Mouse (Mus musculus) hindbrain, embryonic 12.5 days (tissue): ENCODE data around the gene Tmprss7. TPM values are rescaled to one million over a fixed set of nuclear protein-coding genes. Genes with fewer than 3 reads are reported as not detected.

Source experiments
- ATAC-seq: fragments of 200-750 bp; cut with Nextera tagmentation; 2 replicates; pipeline ENCODE4 v1.8.0; 2017; ENCODE audit warnings: moderate TSS enrichment; ENCODE audit not compliant: low FRiP score
- H3K27ac ChIP-seq: fragments of 300-500 bp; sonication (generic); 2 replicates; pipeline ENCODE4 v1.5.1; 2016; ENCODE audit warnings: mild to moderate bottlenecking
- H3K27me3 ChIP-seq: fragments of 300-500 bp; sonication (generic); 2 replicates; pipeline ENCODE4 v1.6.1; 2016; ENCODE audit warnings: mild to moderate bottlenecking
- H3K36me3 ChIP-seq: fragments of 300-500 bp; sonication (generic); 2 replicates; pipeline ENCODE4 v1.6.1; 2016; ENCODE audit warnings: mild to moderate bottlenecking
- H3K4me1 ChIP-seq: fragments of 300-500 bp; sonication (generic); 2 replicates; pipeline ENCODE4 v1.6.1; 2016
- H3K4me2 ChIP-seq: fragments of 300-500 bp; sonication (generic); replicated peaks from 2 replicates; pipeline ENCODE4 v1.6.1; 2016; ENCODE audit warnings: mild to moderate bottlenecking
- H3K4me3 ChIP-seq: fragments of 300-500 bp; sonication (generic); 2 replicates; pipeline ENCODE4 v1.5.1; 2016; ENCODE audit warnings: mild to moderate bottlenecking
- H3K9ac ChIP-seq: fragments of 300-500 bp; sonication (generic); 2 replicates; pipeline ENCODE4 v1.6.1; 2016; ENCODE audit warnings: mild to moderate bottlenecking, moderate library complexity
- H3K9me3 ChIP-seq: fragments of 300-500 bp; sonication (generic); replicated peaks from 2 replicates; pipeline ENCODE4 v1.6.1; 2016; ENCODE audit warnings: mild to moderate bottlenecking
- WGBS: fragments of 180-500 bp; shearing (Covaris S2); methylation state at CpG from one replicate; pipeline ENCODE4 v1.1.7; 2016; 5-methylcytosine and 5-hydroxymethylcytosine counted together
- polyA plus RNA-seq: library from polyadenylated mRNA; unstranded; fragments of >200 nt; fragmentation: Nextera tagmentation; extraction: Ambion mirVana; gene quantifications from 2 replicates; pipeline ENCODE4 v1.2.1, GENCODE M21; 2016

The Tmprss7 gene
- polyA plus RNA-seq, 1 experiment from 2014 or later: 0.23 TPM

DNA sequence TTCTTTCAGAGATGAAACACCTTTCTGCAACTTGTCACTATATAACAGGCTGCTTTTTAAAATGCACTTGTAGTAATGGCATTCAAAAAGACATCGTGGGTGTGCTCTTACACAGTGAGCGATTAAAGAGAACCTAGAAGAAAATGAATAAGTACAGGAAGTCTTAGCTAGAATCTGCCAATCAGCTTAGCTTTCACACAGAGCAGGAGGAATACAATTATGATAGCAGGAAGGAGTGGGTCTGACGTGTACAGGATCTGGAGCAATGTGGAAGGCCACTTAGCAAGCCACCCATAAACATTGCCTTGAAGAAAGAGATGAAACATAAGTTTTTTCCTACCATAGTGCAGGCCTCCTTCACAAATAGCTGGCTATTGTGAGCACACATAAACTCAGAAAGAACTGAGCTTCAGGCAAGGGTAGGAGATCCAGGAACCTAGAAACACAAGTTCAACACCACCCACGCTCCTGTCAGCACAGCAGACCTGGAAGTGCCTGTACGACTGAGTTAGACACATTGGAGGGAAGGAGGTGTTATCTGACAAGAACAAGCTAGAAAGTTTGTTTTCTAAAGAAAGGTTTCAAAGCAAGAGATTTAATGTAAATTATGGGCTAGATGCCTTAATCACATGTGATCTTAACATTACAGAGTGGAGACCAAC is 21.2 kb upstream of the Tmprss7 start:
- no peak for ATAC-seq
- WGBS: 89% methylated on average over 5 of the region's 5 CpGs
- H3K4me3 ChIP-seq: no peak overlapping the region

DNA sequence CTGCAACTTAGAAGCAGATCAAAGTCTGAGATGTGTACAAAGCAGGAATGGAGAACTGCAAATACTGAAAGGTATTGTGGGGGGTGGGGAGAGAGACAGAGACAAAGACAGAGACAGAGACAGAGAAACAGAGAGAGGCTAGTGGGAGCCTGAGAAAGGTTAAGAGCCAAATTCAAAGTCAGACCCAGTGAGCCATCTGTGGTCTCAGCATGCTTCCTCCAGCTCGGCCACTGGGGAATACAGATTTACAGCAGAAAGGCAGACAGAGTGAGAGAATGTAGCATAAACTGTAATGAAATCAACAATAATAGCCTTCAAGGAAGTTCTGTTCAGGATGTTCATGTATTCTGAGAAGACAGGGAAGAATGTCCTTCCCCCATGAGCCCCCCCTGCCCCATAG is 20.4 kb upstream of the Tmprss7 start:
- Histone ChIP-seq H3K4me1 (peaks cover 5% of the 10 kb centered on the region; the same call in 1 of the 2 replicates), H3K9ac (no peak overlapping the region), H3K27me3 (no peaks in the 10 kb centered on the region), H3K4me3 (no peak overlapping the region), H3K4me2 (no peak overlapping the region), H3K9me3 (no peaks in the 10 kb centered on the region), H3K27ac (no peak overlapping the region; the same call in 1 of the 2 replicates), H3K36me3 (peaks cover 66% of the 10 kb centered on the region)
- ATAC-seq: no peak
- WGBS: 74% methylated on average over 1 of the region's 1 CpGs

More for the DNA sequence above, 21.2 kb upstream of the Tmprss7 start:
- H3K27me3 ChIP-seq: no peaks in the 10 kb centered on the region
- H3K4me2 ChIP-seq: no peak overlapping the region
- H3K27ac ChIP-seq: no peak overlapping the region; the same call in 1 of the 2 replicates
- peaks cover 68% of the 10 kb centered on the region for H3K36me3 ChIP-seq
- peaks cover 7% of the 10 kb centered on the region for H3K4me1 ChIP-seq
- no peak overlapping the region for H3K9ac ChIP-seq
- H3K9me3 ChIP-seq: no peaks in the 10 kb centered on the region

DNA sequence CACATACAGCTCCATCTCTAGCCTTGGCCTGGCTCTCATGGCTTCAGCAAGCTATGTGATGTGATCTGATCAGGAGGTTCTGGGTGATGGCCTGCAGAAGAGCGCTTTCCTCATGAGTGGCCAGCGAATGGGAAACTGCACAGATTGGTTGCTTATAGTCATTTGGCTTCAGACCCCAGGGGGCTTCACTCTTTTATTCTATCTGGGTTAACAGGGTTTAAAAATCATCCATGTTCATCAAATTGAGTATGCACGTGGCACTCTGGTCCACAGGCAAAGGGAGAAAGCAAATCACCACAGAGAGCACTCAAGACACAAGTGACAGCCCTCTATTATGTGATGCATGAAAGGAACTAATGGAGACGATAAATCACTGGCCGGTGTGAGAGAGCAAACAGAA is 19.8 kb upstream of the Tmprss7 start:
- H3K4me3 ChIP-seq: no peak overlapping the region
- H3K36me3 ChIP-seq: peaks cover 60% of the 10 kb centered on the region
- peaks cover 5% of the 10 kb centered on the region; the same call in 1 of the 2 replicates for H3K4me1 ChIP-seq
- no peaks in the 10 kb centered on the region for H3K9me3 ChIP-seq
- 0 out of 2 replicates have a peak, but pooled peaks have one; percentile 24 for ATAC-seq
- H3K4me2 ChIP-seq: no peak overlapping the region
- H3K9ac ChIP-seq: no peak overlapping the region
- 69% methylated on average over 5 of the region's 5 CpGs for WGBS
- no peaks in the 10 kb centered on the region for H3K27me3 ChIP-seq
- no peak overlapping the region for H3K27ac ChIP-seq

DNA sequence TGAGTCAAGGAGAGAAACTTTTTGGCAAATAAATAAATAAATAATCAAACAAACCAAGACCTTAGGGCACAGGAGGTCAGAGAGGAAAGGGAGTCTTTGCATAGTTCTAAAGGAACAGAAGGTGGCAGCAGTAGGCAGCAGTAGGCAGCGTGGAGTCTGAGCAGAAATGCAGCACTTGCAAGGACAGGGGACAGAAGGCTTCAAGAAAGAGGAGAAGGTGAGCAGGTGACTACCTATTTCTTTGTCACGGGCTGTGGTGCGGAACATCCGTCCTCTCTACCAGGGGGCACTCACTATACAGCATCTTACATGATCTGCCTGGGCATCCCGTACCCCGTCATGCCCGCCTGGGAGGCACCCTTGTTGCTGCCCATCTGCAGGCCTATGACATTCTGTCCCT is 17.8 kb upstream of the Tmprss7 start:
- H3K9me3 ChIP-seq: no peaks in the 10 kb centered on the region
- peak; percentile 23; the same call in 1 of the 2 replicates for ATAC-seq
- no peak overlapping the region for H3K9ac ChIP-seq
- WGBS: 71% methylated on average over 7 of the region's 7 CpGs
- H3K4me1 ChIP-seq: peaks cover 5% of the 10 kb centered on the region; the same call in 1 of the 2 replicates
- H3K27ac ChIP-seq: no peak overlapping the region
- no peaks in the 10 kb centered on the region for H3K27me3 ChIP-seq
- peaks cover 43% of the 10 kb centered on the region for H3K36me3 ChIP-seq
- H3K4me2 ChIP-seq: no peak overlapping the region
- no peak overlapping the region for H3K4me3 ChIP-seq

DNA sequence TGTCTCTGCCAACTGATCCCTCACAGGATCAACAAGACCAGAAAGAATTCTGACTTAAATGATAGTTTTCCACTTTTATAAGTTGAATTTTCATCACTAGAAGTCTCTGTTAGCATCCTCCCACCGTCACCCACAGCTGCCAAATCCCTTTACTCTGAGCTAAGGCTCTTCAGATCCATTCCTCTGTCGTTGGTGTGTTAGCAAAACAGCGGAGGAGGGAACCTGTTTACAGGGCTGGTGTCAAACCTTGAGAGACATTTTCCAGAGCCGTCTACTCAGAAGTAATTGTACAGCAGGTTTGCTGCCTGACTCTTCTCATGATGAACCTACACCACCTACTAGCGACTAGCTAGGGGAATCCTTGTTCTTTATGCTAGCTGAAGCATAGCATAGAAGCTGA is 5.8 kb upstream of the Tmprss7 start:
- H3K9ac ChIP-seq: no peak overlapping the region
- H3K4me3 ChIP-seq: no peak overlapping the region
- no peaks in the 10 kb centered on the region for H3K9me3 ChIP-seq
- H3K36me3 ChIP-seq: no peaks in the 10 kb centered on the region
- ATAC-seq: no peak
- H3K4me2 ChIP-seq: no peak overlapping the region
- no peaks in the 10 kb centered on the region for H3K27me3 ChIP-seq
- WGBS: 84% methylated on average over 5 of the region's 5 CpGs
- H3K4me1 ChIP-seq: no peaks in the 10 kb centered on the region
- no peak overlapping the region for H3K27ac ChIP-seq

DNA sequence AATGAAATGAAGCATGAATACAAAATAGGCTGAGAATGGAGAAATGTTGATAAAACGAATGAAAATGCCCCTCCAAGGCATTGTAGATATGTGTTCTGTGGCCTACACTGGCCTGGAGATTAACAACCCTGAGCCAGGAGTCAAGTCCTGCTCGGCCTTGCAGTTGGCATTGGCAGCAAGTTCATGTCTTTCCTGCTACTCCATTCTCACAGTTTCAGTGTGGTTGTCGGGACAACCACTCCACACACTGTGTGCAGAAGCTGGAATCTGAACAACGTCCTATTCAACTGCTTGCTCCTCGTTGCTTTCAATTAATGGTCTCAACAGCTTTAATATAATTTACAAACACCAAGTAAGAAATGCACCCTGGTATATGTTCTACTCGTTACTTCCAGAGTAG is 4.5 kb upstream of the Tmprss7 start:
- ATAC-seq: no peak
- no peaks in the 10 kb centered on the region for H3K9me3 ChIP-seq
- no peak overlapping the region for H3K9ac ChIP-seq
- no peak overlapping the region for H3K27ac ChIP-seq
- H3K4me2 ChIP-seq: no peak overlapping the region
- 65% methylated on average over 6 of the region's 6 CpGs for WGBS
- H3K4me3 ChIP-seq: no peak overlapping the region
- no peaks in the 10 kb centered on the region for H3K27me3 ChIP-seq
- H3K36me3 ChIP-seq: no peaks in the 10 kb centered on the region
- H3K4me1 ChIP-seq: no peaks in the 10 kb centered on the region

DNA sequence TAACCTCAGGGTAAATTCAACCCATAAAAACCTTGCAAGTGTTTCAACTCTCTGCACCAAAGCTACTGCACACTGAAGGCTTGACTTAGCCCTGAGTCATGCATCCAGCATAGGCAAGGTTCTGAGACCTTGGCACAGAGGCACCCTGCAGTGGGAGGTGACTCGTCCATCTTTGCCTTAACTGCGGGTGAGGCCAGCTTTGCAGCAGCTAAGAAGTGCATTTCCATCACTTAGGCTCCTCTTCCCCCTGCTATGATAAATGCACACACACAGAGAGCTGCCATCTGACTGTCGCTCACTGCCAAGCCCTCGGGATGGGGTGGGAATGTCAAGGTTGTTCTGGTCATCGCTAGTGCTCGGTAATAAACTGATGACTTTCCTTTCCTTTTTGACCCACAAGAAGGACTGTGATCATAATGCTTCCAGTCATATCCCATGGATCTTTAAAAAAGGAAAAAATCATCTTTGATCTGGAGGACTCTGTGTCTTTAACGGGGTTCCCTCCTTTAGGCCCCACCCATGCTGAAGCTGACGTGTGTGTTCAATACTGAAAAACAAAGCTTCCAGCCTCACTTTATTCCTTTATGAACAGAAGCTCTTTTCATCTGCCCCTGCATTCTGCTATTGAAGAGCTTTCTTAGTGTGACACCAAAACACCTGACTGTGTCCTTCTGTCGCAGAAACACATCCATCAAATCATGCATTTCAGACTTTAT is 2.1 kb upstream of the Tmprss7 start:
- Histone ChIP-seq H3K4me3 (no peak overlapping the region), H3K9me3 (no peaks in the 10 kb centered on the region), H3K4me2 (no peak overlapping the region), H3K27ac (no peak overlapping the region), H3K4me1 (peaks cover under 1% of the 10 kb centered on the region; the same call in 1 of the 2 replicates), H3K27me3 (no peaks in the 10 kb centered on the region), H3K36me3 (no peaks in the 10 kb centered on the region), H3K9ac (no peak overlapping the region)
- 71% methylated on average over 9 of the region's 9 CpGs for WGBS
- ATAC-seq: no peak

DNA sequence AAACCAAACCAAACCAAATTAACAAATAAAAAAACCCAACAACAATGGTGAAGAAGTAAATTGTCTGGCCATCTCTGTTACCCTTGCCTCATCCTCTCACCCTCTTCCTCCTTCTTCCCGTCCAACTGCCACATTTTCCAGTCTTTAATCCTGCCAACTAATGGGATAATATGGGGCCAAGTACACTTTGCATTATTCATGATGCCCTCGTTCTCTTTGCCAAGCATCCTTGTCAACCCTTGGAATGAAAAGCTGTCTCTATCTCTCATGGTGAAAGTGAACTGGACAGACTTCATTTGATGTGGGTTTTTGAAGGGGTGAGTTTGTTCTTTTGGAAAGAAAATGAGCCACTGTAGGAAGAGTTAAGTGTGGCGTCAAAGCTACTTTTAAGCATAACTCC is 607 bp downstream of the Tmprss7 start:
- H3K9me3 ChIP-seq: no peaks in the 10 kb centered on the region
- no peak for ATAC-seq

DNA sequence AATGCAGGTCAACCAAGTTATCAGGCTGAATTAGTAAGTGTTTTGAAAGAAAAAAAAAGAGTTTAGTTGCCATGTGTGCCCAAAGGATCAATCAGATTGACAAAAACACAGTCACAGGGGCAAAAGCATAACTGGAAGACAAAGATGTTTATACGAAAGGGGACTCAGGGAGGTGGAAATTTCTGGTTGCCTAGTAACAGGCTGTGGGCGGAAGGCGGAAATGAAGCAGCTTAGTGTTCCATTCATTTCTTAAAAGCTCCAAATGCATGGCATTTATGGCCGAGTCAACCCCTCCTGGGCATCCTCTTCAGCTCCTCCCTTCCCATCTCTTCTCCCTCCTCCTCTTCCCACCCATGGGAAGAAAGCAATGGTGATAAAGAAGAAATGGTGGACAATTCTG is 3.3 kb downstream of the Tmprss7 start:
- 13% methylated on average over 4 of the region's 4 CpGs for WGBS

More for the DNA sequence above, 607 bp downstream of the Tmprss7 start:
- Histone ChIP-seq H3K4me2 (no peak overlapping the region), H3K27me3 (no peaks in the 10 kb centered on the region), H3K4me3 (no peak overlapping the region), H3K27ac (no peak overlapping the region), H3K36me3 (no peaks in the 10 kb centered on the region), H3K9ac (no peak overlapping the region), H3K4me1 (peaks cover 8% of the 10 kb centered on the region)
- 59% methylated on average over 3 of the region's 3 CpGs for WGBS

DNA sequence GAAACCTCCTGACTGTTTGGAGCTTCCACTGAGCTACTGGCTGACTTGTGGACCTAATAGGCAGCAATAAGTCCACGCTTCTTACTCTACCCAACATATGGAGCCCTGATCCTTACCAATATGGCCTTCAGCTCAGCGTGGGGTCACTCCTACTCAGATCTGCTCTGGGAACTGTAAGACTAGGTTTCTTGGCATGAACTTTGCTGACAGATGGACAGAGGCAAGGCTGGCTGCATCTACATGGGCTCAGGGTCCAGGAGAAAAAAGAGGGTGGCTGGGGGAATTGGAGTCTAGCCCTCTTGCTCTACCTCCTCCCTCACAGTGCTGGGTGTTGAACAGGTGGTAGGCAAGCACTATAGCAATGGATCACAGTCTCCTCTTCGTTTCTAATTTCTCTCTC is 6.6 kb downstream of the Tmprss7 start:
- 88% methylated on average over 3 of the region's 3 CpGs for WGBS
- H3K36me3 ChIP-seq: no peaks in the 10 kb centered on the region
- no peak overlapping the region for H3K27ac ChIP-seq
- no peak overlapping the region for H3K9ac ChIP-seq
- no peaks in the 10 kb centered on the region for H3K27me3 ChIP-seq
- no peak overlapping the region for H3K4me3 ChIP-seq
- no peak for ATAC-seq
- H3K9me3 ChIP-seq: no peaks in the 10 kb centered on the region
- H3K4me2 ChIP-seq: no peak overlapping the region
- H3K4me1 ChIP-seq: peaks cover 8% of the 10 kb centered on the region

More for the DNA sequence above, 3.3 kb downstream of the Tmprss7 start:
- Histone ChIP-seq H3K27me3 (no peaks in the 10 kb centered on the region), H3K27ac (no peak overlapping the region), H3K4me2 (no peak overlapping the region), H3K4me3 (no peak overlapping the region), H3K4me1 (peaks cover 8% of the 10 kb centered on the region), H3K9ac (no peak overlapping the region), H3K9me3 (no peaks in the 10 kb centered on the region), H3K36me3 (no peaks in the 10 kb centered on the region)
- ATAC-seq: peak; percentile 62

DNA sequence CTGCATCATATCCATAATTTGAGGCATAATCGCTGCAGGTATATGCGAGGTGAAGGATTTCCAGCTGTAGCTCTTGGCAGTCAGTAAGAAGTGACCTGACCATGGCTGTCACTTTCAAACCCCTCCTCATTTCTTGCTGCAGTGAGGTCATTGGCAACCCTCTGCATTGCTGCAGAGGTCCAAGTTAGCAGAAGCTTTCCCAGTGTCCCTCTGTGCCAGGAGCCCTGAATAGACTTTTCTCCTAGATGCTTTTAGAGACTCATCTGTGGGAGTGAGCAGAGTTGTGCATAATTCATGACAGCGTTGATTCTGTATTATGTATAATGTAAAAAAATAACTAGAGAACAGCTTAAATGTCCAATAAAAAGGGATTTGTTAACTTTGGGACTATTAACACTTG is 8.2 kb downstream of the Tmprss7 start:
- 67% methylated on average over 3 of the region's 3 CpGs for WGBS
- no peaks in the 10 kb centered on the region for H3K9me3 ChIP-seq
- no peak overlapping the region for H3K4me3 ChIP-seq
- no peaks in the 10 kb centered on the region for H3K27me3 ChIP-seq
- no peak overlapping the region for H3K9ac ChIP-seq
- no peak for ATAC-seq
- H3K36me3 ChIP-seq: no peaks in the 10 kb centered on the region
- no peak overlapping the region for H3K4me2 ChIP-seq
- H3K27ac ChIP-seq: no peak overlapping the region
- H3K4me1 ChIP-seq: peaks cover 4% of the 10 kb centered on the region

DNA sequence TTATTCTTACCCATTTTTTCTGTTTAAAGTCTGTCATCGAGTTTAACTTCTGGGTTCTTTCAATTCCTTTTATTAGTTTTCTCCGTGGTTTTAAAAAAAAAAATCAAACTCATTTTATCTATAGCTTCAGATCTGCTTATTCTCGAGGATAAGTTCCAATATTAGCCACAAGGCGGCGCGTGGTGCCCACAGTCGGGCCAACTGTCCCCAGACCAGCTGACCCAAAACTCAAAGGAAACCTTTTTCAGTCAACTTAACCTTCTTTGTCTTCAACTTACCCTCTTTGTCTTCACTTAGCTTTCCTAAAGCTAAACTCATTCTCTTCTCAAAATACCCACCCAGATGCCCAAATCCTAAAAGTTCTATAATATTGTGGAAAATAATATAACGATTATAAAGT is 8.6 kb downstream of the Tmprss7 start:
- no peaks in the 10 kb centered on the region; the same call in 1 of the 2 replicates for H3K4me1 ChIP-seq
- no peaks in the 10 kb centered on the region for H3K9me3 ChIP-seq
- 14% methylated on average over 8 of the region's 8 CpGs for WGBS
- no peak overlapping the region for H3K9ac ChIP-seq
- ATAC-seq: peak; percentile 30; the same call in 1 of the 2 replicates
- no peaks in the 10 kb centered on the region for H3K36me3 ChIP-seq
- no peak overlapping the region for H3K4me2 ChIP-seq
- H3K27me3 ChIP-seq: no peaks in the 10 kb centered on the region
- no peak overlapping the region for H3K4me3 ChIP-seq
- no peak overlapping the region for H3K27ac ChIP-seq
